Mouse (Mus musculus) urinary bladder, postnatal 0 days (tissue): ENCODE data around the gene Ndp. TPM values are rescaled to one million over a fixed set of nuclear protein-coding genes. Genes with fewer than 3 reads are reported as not detected.

ENCODE experiments used
- polyA plus RNA-seq: library from polyadenylated mRNA; unstranded; fragments of >200 nt; fragmentation: Nextera tagmentation; extraction: Ambion mirVana; gene quantifications from 2 replicates; pipeline ENCODE4 v1.2.1, GENCODE M21; 2015

The Ndp gene
- polyA plus RNA-seq = 2.5 and 3.2 TPM in 2 replicates

GRCm38 (mm10) chrX:16911241-16911873 is at the start of gene Ndp:
Gene Ndp (minus strand): TSS chrX:16911774.

Other genes starting within 250 kb of the Ndp start
- gene Maob, start 94.4 kb downstream of the Ndp start, polyA plus RNA-seq = 10.7 and 13.6 TPM in 2 replicates